Mouse (Mus musculus): Measurements from ENCODE around the gene Chst11. TPM values are rescaled to one million over a fixed set of nuclear protein-coding genes. Genes with fewer than 3 reads are reported as not detected.

Chst11 gene
- polyA plus RNA-seq, 1 experiment from 2014 or later = 5.2 TPM

- H3K27ac ChIP-seq (ENCODE audit: low read depth, low read length) = no peak overlapping the region
- no peak overlapping the region for H3K4me2 ChIP-seq (ENCODE audit: low read depth, low read length)
- 92% methylated on average over 5 of the region's 5 CpGs for WGBS
- H3K36me3 ChIP-seq (ENCODE audit: control insufficient read depth, insufficient read depth, low read length) = no peaks in the 10 kb centered on the region
- no peaks in the 10 kb centered on the region for H3K27me3 ChIP-seq (ENCODE audit: control insufficient read depth, insufficient read depth, low read length)
- H3K9ac ChIP-seq (replicated peaks; ENCODE audit: low read depth, low read length) = no peak overlapping the region
- no peak overlapping the region for H3K4me3 ChIP-seq (ENCODE audit: low read depth, low read length)
- H3K4me1 ChIP-seq (ENCODE audit: control insufficient read depth, insufficient read depth, low read length) = no peaks in the 10 kb centered on the region
- H3K9me3 ChIP-seq (ENCODE audit: control insufficient read depth, low read length) = no peaks in the 10 kb centered on the region
- ATAC-seq (ENCODE audit: low read depth) = no peak
Observed at GRCm38 (mm10) chr10:83000169-83000568, 14.9 kb downstream of the Chst11 start.

GRCm38 (mm10) chr10:83000721-83001120, 15.4 kb downstream of the Chst11 start:
- 100% methylated on average over 2 of the region's 2 CpGs for WGBS
- Histone ChIP-seq H3K27ac (ENCODE audit: low read depth, low read length) (no peak overlapping the region), H3K4me1 (ENCODE audit: control insufficient read depth, insufficient read depth, low read length) (no peaks in the 10 kb centered on the region), H3K27me3 (ENCODE audit: control insufficient read depth, insufficient read depth, low read length) (no peaks in the 10 kb centered on the region), H3K9me3 (ENCODE audit: control insufficient read depth, low read length) (no peaks in the 10 kb centered on the region), H3K9ac (replicated peaks; ENCODE audit: low read depth, low read length) (no peak overlapping the region), H3K4me3 (ENCODE audit: low read depth, low read length) (no peak overlapping the region), H3K36me3 (ENCODE audit: control insufficient read depth, insufficient read depth, low read length) (no peaks in the 10 kb centered on the region), H3K4me2 (ENCODE audit: low read depth, low read length) (no peak overlapping the region)
- ATAC-seq (ENCODE audit: low read depth) = no peak

DNA sequence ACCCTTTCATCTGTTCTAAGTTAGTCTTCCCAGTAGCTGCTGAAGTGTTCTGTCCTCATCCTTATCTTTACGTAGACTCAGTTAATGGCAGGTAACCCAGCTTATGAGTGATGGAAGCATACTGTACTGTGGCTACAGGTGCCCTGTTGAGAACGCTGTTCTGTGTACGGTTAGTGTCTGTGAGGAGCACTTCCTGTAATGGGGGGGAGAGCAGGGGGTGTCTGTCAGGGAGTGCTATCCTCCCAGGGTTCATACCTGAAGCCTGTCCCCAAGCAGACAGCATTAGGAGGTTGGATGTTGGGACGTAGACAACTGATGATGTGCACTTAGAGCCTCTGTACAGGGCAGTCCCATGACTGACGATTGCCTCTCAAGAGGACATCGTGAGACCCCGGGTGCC, 18.6 kb downstream of the Chst11 start:
- H3K4me2 ChIP-seq (ENCODE audit: low read depth, low read length) = no peak overlapping the region
- H3K9me3 ChIP-seq (ENCODE audit: control insufficient read depth, low read length) = no peaks in the 10 kb centered on the region
- no peak overlapping the region for H3K9ac ChIP-seq (replicated peaks; ENCODE audit: low read depth, low read length)
- WGBS = 98% methylated on average over 7 of the region's 7 CpGs
- H3K36me3 ChIP-seq (ENCODE audit: control insufficient read depth, insufficient read depth, low read length) = no peaks in the 10 kb centered on the region
- H3K27ac ChIP-seq (ENCODE audit: low read depth, low read length) = no peak overlapping the region
- no peak for ATAC-seq (ENCODE audit: low read depth)
- H3K4me3 ChIP-seq (ENCODE audit: low read depth, low read length) = no peak overlapping the region
- no peaks in the 10 kb centered on the region for H3K4me1 ChIP-seq (ENCODE audit: control insufficient read depth, insufficient read depth, low read length)
- no peaks in the 10 kb centered on the region for H3K27me3 ChIP-seq (ENCODE audit: control insufficient read depth, insufficient read depth, low read length)

GRCm38 (mm10) chr10:83004389-83004788, 19.1 kb downstream of the Chst11 start:
- Histone ChIP-seq H3K36me3 (ENCODE audit: control insufficient read depth, insufficient read depth, low read length) (no peaks in the 10 kb centered on the region), H3K27ac (ENCODE audit: low read depth, low read length) (no peak overlapping the region), H3K27me3 (ENCODE audit: control insufficient read depth, insufficient read depth, low read length) (no peaks in the 10 kb centered on the region), H3K9ac (replicated peaks; ENCODE audit: low read depth, low read length) (no peak overlapping the region), H3K4me3 (ENCODE audit: low read depth, low read length) (no peak overlapping the region), H3K4me2 (ENCODE audit: low read depth, low read length) (no peak overlapping the region), H3K4me1 (ENCODE audit: control insufficient read depth, insufficient read depth, low read length) (no peaks in the 10 kb centered on the region), H3K9me3 (ENCODE audit: control insufficient read depth, low read length) (no peaks in the 10 kb centered on the region)
- no peak for ATAC-seq (ENCODE audit: low read depth)
- 87% methylated on average over 9 of the region's 9 CpGs for WGBS

DNA sequence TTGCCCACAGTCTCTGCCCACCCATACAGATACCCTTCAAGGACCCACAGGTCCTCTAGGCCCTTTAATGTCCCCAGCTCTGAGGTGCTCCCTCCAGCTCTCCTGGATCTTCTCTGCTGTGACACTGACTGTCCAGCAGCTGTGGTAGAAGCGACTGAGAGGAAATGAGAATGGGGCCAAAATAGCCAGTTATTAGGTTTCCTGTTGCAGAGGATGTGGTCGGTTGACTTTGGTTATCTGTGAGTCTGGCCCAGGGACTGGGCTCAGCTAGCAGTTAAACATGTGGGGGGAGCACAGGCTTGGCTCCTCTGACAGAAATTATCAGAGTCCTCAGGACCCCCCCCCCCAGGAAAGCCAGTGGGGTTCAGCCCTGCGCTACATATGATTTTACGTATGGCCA, 19.7 kb downstream of the Chst11 start:
- Histone ChIP-seq H3K27ac (ENCODE audit: low read depth, low read length) (no peak overlapping the region), H3K4me2 (ENCODE audit: low read depth, low read length) (no peak overlapping the region), H3K4me1 (ENCODE audit: control insufficient read depth, insufficient read depth, low read length) (no peaks in the 10 kb centered on the region), H3K27me3 (ENCODE audit: control insufficient read depth, insufficient read depth, low read length) (no peaks in the 10 kb centered on the region), H3K9me3 (ENCODE audit: control insufficient read depth, low read length) (no peaks in the 10 kb centered on the region), H3K36me3 (ENCODE audit: control insufficient read depth, insufficient read depth, low read length) (no peaks in the 10 kb centered on the region), H3K4me3 (ENCODE audit: low read depth, low read length) (no peak overlapping the region), H3K9ac (replicated peaks; ENCODE audit: low read depth, low read length) (no peak overlapping the region)
- ATAC-seq (ENCODE audit: low read depth) = no peak
- 91% methylated on average over 4 of the region's 4 CpGs for WGBS

DNA sequence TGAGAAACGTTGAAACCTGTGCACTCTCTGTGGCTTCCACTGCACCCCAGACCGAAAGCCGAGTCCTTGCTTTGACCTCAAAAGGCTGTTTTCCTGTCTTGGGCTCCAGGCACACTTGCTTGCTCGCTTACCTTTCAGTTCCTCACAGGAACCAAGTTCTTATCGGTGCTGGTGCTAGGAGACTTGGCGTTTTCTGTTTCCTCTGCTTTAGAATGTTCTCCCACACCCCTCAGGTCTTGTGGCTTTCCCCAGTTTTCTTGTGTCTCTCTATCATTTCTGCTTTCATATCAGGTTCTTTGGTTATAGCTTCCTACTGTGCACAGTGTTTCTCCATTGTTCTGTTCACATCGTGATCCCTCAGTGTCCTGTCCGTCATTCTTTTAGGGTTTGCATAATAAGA, 21.0 kb downstream of the Chst11 start:
- no peaks in the 10 kb centered on the region for H3K36me3 ChIP-seq (ENCODE audit: control insufficient read depth, insufficient read depth, low read length)
- H3K9me3 ChIP-seq (ENCODE audit: control insufficient read depth, low read length) = no peaks in the 10 kb centered on the region
- H3K4me1 ChIP-seq (ENCODE audit: control insufficient read depth, insufficient read depth, low read length) = no peaks in the 10 kb centered on the region
- no peak for ATAC-seq (ENCODE audit: low read depth)
- whole genome bisulfite sequencing = 96% methylated on average over 8 of the region's 8 CpGs
- H3K9ac ChIP-seq (replicated peaks; ENCODE audit: low read depth, low read length) = no peak overlapping the region
- H3K27me3 ChIP-seq (ENCODE audit: control insufficient read depth, insufficient read depth, low read length) = no peaks in the 10 kb centered on the region
- H3K4me2 ChIP-seq (ENCODE audit: low read depth, low read length) = no peak overlapping the region
- H3K27ac ChIP-seq (ENCODE audit: low read depth, low read length) = no peak overlapping the region
- no peak overlapping the region for H3K4me3 ChIP-seq (ENCODE audit: low read depth, low read length)

DNA sequence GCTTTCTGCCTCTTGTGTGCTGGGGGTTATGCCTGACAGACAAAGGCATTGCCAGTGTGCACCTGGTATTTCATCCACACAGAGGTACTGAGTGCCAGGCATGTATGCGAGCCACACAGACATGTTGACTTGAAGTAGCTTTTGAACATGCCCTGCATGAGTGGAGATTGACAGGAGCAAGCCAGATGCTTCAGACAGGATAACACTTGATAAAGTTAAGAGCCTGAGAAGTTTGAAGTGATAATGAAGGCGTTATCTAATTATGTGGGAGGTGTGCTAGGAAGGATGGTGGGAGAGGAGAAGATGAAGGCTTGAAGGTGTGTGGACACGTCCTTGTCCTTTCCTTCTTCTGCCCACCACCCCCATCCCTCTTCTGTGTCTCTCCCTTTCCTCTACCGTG, 28.7 kb downstream of the Chst11 start:
- H3K4me1 ChIP-seq (ENCODE audit: control insufficient read depth, insufficient read depth, low read length) = no peaks in the 10 kb centered on the region
- H3K27ac ChIP-seq (ENCODE audit: low read depth, low read length) = no peak overlapping the region
- WGBS = 93% methylated on average over 3 of the region's 4 CpGs
- H3K27me3 ChIP-seq (ENCODE audit: control insufficient read depth, insufficient read depth, low read length) = no peaks in the 10 kb centered on the region
- no peak for ATAC-seq (ENCODE audit: low read depth)
- H3K4me3 ChIP-seq (ENCODE audit: low read depth, low read length) = no peak overlapping the region
- H3K9me3 ChIP-seq (ENCODE audit: control insufficient read depth, low read length) = no peaks in the 10 kb centered on the region
- H3K9ac ChIP-seq (replicated peaks; ENCODE audit: low read depth, low read length) = no peak overlapping the region
- H3K4me2 ChIP-seq (ENCODE audit: low read depth, low read length) = no peak overlapping the region
- H3K36me3 ChIP-seq (ENCODE audit: control insufficient read depth, insufficient read depth, low read length) = no peaks in the 10 kb centered on the region

DNA sequence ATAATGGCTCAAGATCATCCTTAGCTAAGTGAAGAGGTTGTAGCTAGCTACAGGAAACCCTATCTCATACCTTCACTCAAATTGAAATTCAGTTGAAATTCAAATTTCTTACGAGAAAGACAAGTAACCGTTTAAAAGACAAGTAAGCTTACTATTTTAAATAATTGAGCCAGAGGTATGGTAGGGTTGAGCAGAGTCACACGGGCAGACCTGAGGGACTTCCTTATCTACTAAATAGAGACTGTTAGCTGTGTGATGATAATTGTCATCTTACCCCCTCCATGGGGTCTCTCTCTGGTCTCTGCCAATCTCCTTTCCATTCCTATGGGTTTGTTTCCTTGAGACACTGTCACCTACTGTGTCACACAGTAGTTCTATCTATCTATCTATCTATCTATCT, 30.6 kb downstream of the Chst11 start:
- no peak for ATAC-seq (ENCODE audit: low read depth)
- Histone ChIP-seq H3K4me2 (ENCODE audit: low read depth, low read length) (no peak overlapping the region), H3K9me3 (ENCODE audit: control insufficient read depth, low read length) (no peaks in the 10 kb centered on the region), H3K27ac (ENCODE audit: low read depth, low read length) (no peak overlapping the region), H3K36me3 (ENCODE audit: control insufficient read depth, insufficient read depth, low read length) (no peaks in the 10 kb centered on the region), H3K27me3 (ENCODE audit: control insufficient read depth, insufficient read depth, low read length) (no peaks in the 10 kb centered on the region), H3K4me3 (ENCODE audit: low read depth, low read length) (no peak overlapping the region), H3K9ac (replicated peaks; ENCODE audit: low read depth, low read length) (no peak overlapping the region), H3K4me1 (ENCODE audit: control insufficient read depth, insufficient read depth, low read length) (peaks cover 10% of the 10 kb centered on the region)
- 96% methylated on average over 3 of the region's 3 CpGs for WGBS

DNA sequence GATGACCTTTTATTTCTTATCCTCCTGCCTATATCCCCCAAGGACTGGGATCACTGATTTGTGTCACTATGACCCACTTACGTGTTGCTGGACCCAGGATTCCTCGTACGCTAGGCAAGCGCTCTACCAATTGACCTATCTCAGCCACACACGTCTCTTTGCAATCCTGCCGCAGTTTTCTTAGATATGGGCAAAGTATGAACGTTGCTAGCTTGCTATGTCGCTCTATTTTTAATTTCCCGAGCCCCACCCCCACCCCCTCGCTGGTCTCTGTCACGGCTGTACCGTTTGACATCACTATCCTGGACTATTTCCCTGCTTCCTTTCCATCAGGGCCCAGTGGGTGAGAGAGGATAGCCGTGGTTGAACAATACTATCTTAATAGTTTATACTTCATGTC, 31.5 kb downstream of the Chst11 start:
- ATAC-seq (ENCODE audit: low read depth) = no peak
- H3K9ac ChIP-seq (replicated peaks; ENCODE audit: low read depth, low read length) = no peak overlapping the region
- H3K4me1 ChIP-seq (ENCODE audit: control insufficient read depth, insufficient read depth, low read length) = peaks cover 10% of the 10 kb centered on the region
- H3K9me3 ChIP-seq (ENCODE audit: control insufficient read depth, low read length) = no peaks in the 10 kb centered on the region
- H3K4me3 ChIP-seq (ENCODE audit: low read depth, low read length) = no peak overlapping the region
- no peaks in the 10 kb centered on the region for H3K27me3 ChIP-seq (ENCODE audit: control insufficient read depth, insufficient read depth, low read length)
- H3K4me2 ChIP-seq (ENCODE audit: low read depth, low read length) = no peak overlapping the region
- H3K27ac ChIP-seq (ENCODE audit: low read depth, low read length) = no peak overlapping the region
- 90% methylated on average over 13 of the region's 13 CpGs for WGBS
- H3K36me3 ChIP-seq (ENCODE audit: control insufficient read depth, insufficient read depth, low read length) = no peaks in the 10 kb centered on the region

Data from neural tube, embryonic 14.5 days (tissue).